8 mouse cellular contexts compared by ENCODE assay signal in the genomic region with DNA sequence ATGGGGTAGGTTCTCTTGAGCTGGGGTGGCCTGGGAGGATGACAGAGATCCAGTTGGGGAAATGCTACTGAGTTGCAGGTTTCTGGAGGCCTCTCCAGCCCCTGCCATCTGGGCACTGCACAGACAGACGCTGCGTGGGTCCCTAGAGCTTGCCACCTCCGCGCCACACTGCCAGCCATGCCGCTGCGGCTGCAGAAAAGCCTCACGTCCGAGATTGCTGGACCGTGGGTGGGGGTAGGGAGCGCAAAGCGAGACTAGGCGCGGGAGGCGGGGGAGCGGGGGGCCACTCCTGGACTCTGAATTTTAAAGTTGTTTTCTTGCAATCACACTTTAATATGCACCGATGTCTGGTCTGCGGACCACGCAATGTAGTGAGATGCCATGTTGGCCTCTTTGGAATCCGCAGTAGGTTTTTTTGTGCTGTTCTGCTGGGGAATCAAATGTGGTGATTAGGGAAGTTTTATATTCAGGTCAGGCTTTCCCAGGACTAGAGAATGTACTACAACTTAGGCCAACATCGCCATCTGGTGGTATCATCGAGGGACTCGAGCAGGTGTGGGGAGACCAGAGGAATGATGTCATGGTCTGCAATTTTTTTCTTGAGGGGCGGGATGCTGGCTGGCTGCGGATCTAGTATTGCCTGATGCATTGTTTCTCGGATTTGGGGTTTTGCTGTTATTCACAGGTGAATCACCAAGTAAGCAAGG. TPM values are rescaled to one million over a fixed set of nuclear protein-coding genes. Genes with fewer than 3 reads are reported as not detected.
DNase-seq lines count a peak whose midpoint lies in the region; ATAC-seq lines count a peak whose summit lies in the region.

No protein-coding gene starts in this region.

- H3K36me3 ChIP-seq in hindbrain, embryonic 14.5 days (replicated peaks; ENCODE audit: control insufficient read depth, insufficient read depth): no peaks in the 10 kb centered on the region

- no peaks in the 10 kb centered on the region for H3K9me3 ChIP-seq in hindbrain, embryonic 14.5 days (ENCODE audit: control insufficient read depth, low read length)

- H3K27ac ChIP-seq in hindbrain, embryonic 14.5 days: peak overlapping the region; percentile 84

- peak overlapping the region; percentile 65 for H3K9ac ChIP-seq in hindbrain, embryonic 14.5 days

- WGBS in hindbrain, embryonic 14.5 days: 2% methylated on average over 25 of the region's 25 CpGs

- peaks cover 15% of the 10 kb centered on the region for H3K4me1 ChIP-seq in hindbrain, embryonic 14.5 days (replicated peaks; ENCODE audit: control insufficient read depth, insufficient read depth, low read length)

- H3K27me3 ChIP-seq in hindbrain, embryonic 14.5 days (ENCODE audit: control insufficient read depth, insufficient read depth, low read length): no peaks in the 10 kb centered on the region

- H3K4me3 ChIP-seq in hindbrain, embryonic 14.5 days (replicated peaks; ENCODE audit: low read length): peak overlapping the region; percentile 35

- peak; percentile 96 for DNase-seq in NIH3T3 (ENCODE audit: low read depth)
- peak; percentile 98 to 99 for DNase-seq in cerebellum, postnatal 10 days
- peak; percentile 94 to 97 for DNase-seq in frontal cortex, postnatal 36 days (ENCODE audit: low spot score in 2 of 2)
- DNase-seq in hindbrain, embryonic 14.5 days (ENCODE audit: low spot score): peak; percentile 98
- peak; percentile 75 to 92 for DNase-seq in layer of hippocampus, postnatal 25 days (ENCODE audit: extremely low spot score in 1 of 2, low spot score in 1 of 2)
- peak; percentile 95 for DNase-seq in lung, postnatal 14 days
- DNase-seq in ovary, postnatal 36 days (ENCODE audit: low spot score): peak; percentile 82
- DNase-seq in thymus, postnatal 14 days: peak; percentile 94

- peak; percentile 97 for ATAC-seq in hindbrain, embryonic 14.5 days (ENCODE audit: low FRiP score)

- H3K4me2 ChIP-seq in hindbrain, embryonic 14.5 days (replicated peaks): peak overlapping the region; percentile 77

RNA-seq across cellular contexts. Expression of gene Ly86, which starts 32.6 kb away (rescaled TPM):
- polyA plus RNA-seq in hindbrain, embryonic 14.5 days (2014; fragmentation: Nextera tagmentation; extraction: Ambion mirVana): 9.7 and 10.3 TPM in 2 replicates
- total RNA-seq in layer of hippocampus, postnatal 25 days (2021): 1 to 10 TPM; 8.0 to 8.9 TPM

Comparison
In these comparisons a context has a peak if more than half of its experiments do, and no peak if none do; other contexts are left out.
1. Peak in every context shown above with its lines: DNase-seq, ATAC-seq, H3K4me3 ChIP-seq and H3K27ac ChIP-seq.